Mouse (Mus musculus): ENCODE data around the gene Fam122b. TPM values are rescaled to one million over a fixed set of nuclear protein-coding genes. Genes with fewer than 3 reads are reported as not detected.

Fam122b gene
- polyA plus RNA-seq, 1 experiment = 2.9 TPM

GRCm38 (mm10) chrX:53197681-53198080 is 71.9 kb downstream of the Fam122b start:
- Histone ChIP-seq H3K36me3 (ENCODE audit: control insufficient read depth, insufficient read depth, low read length) (no peaks in the 10 kb centered on the region), H3K27me3 (ENCODE audit: control insufficient read depth, insufficient read depth, low read length) (no peaks in the 10 kb centered on the region), H3K27ac (ENCODE audit: control insufficient read depth, insufficient read depth, low read depth, low read length) (no peak overlapping the region), H3K4me1 (ENCODE audit: control insufficient read depth, insufficient read depth, low read length) (no peaks in the 10 kb centered on the region), H3K4me3 (ENCODE audit: control insufficient read depth, low read depth, low read length) (no peak overlapping the region)
- no peak for TF ChIP-seq POLR2A (IDR thresholded peaks at IDR 0.05; ENCODE audit: control insufficient read depth, low read depth, low read length)
- TF ChIP-seq CTCF (IDR thresholded peaks at IDR 0.05; ENCODE audit: control insufficient read depth, insufficient read depth, insufficient replicate concordance, low read depth, low read length) = no peak

GRCm38 (mm10) chrX:53196392-53196791 is 73.2 kb downstream of the Fam122b start:
- H3K4me1 ChIP-seq (ENCODE audit: control insufficient read depth, insufficient read depth, low read length) = no peaks in the 10 kb centered on the region
- H3K4me3 ChIP-seq (ENCODE audit: control insufficient read depth, low read depth, low read length) = no peak overlapping the region
- H3K36me3 ChIP-seq (ENCODE audit: control insufficient read depth, insufficient read depth, low read length) = no peaks in the 10 kb centered on the region

More at GRCm38 (mm10) chrX:53196392-53196791, 73.2 kb downstream of the Fam122b start:
- Histone ChIP-seq H3K27ac (ENCODE audit: control insufficient read depth, insufficient read depth, low read depth, low read length) (no peak overlapping the region), H3K27me3 (ENCODE audit: control insufficient read depth, insufficient read depth, low read length) (no peaks in the 10 kb centered on the region)
- TF ChIP-seq CTCF (IDR thresholded peaks at IDR 0.05; ENCODE audit: control insufficient read depth, insufficient read depth, insufficient replicate concordance, low read depth, low read length) = no peak
- no peak for TF ChIP-seq POLR2A (IDR thresholded peaks at IDR 0.05; ENCODE audit: control insufficient read depth, low read depth, low read length)

Other genes with a start within 250 kb of the Fam122b start
- gene Plac1, start 29.7 kb downstream of the Fam122b start, polyA plus RNA-seq (2012; rRNA removed) = 9.5 and 10.4 TPM in 2 replicates
- 37.1 and 54.2 TPM in 2 replicates for gene Fam122c, start 3.6 kb upstream of the Fam122b start, polyA plus RNA-seq (2012; rRNA removed)
- 0.66 and 1.2 TPM in 2 replicates for gene Mospd1, start 100.7 kb upstream of the Fam122b start, polyA plus RNA-seq (2012; rRNA removed)
- 15.4 and 23.3 TPM in 2 replicates for gene Etd, start 165.1 kb upstream of the Fam122b start, polyA plus RNA-seq (2012; rRNA removed)